Mouse (Mus musculus): ENCODE data around the gene Nom1. TPM values are rescaled to one million over a fixed set of nuclear protein-coding genes. Genes with fewer than 3 reads are reported as not detected.
A peak's percentile ranks its signal among the peaks of the same experiment; 100 is the strongest.

The Nom1 gene
- total and polyA plus RNA-seq, 3 experiments: 41.4 to 67.3 TPM; not detected in 1

DNA sequence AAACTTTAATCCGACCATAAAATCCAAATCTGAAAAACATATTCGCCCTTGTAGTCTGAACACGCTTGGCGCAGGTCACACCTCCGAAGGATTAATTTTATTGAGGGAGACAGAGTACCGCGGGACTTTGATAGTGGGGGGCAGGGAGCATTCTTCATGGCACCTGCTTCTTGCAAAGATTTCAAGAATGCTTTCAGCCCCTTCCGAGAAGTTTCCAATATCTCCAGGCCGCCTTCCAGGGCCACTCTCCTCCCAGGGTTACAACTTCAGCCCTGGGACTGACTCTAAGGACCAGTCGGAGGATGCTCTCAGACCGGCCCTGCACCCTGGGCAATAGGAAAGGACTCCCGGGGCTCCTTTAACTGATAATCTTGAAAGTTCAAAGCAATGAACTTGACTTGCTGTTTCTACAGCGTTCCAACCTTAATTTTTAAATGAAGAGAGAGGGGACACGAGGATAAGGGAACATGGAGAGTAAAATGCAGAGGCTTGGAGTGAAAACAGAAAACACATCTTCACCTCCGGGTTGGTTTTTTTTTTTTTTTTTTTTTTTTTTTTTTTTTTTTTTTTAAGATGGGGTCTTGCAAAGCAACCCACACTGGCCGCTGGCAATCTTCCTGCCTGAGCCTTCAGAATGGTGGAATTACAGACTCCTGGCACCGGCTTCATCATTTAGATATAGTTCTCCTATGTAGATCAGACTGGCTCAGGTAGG lies 34.0 kb downstream of the Nom1 start:
- H3K9me3 ChIP-seq (replicated peaks; ENCODE audit: insufficient read depth, low read length): no peaks in the 10 kb centered on the region
- DNase-seq (ENCODE audit: low read depth, low spot score): peak; percentile 45
- no peaks in the 10 kb centered on the region; the same call in 1 of the 2 replicates for H3K79me2 ChIP-seq (ENCODE audit: control insufficient read depth, insufficient read depth, low read length, poor library complexity)
- H3K4me3 ChIP-seq (ENCODE audit: control insufficient read depth in 1 of 2, insufficient read depth in 1 of 2, low read depth in 2 of 2, low read length in 2 of 2): peak overlapping the region; percentile 67 to 92
- peak; percentile 78 for TF ChIP-seq ZNF384 (IDR thresholded peaks at IDR 0.05; ENCODE audit: low read depth, low read length)
- TF ChIP-seq MAX (IDR thresholded peaks at IDR 0.05; ENCODE audit: low read length): no peak
- peaks cover 0 to 3% of the 10 kb centered on the region in 2 experiments; a peak in 2 of 4 replicates for H3K27me3 ChIP-seq (ENCODE audit: control insufficient read depth in 1 of 2, insufficient read depth in 2 of 2, low read length in 2 of 2)
- peaks cover 4 to 8% of the 10 kb centered on the region in 2 experiments for H3K4me1 ChIP-seq (ENCODE audit: control insufficient read depth in 1 of 2, insufficient read depth in 2 of 2, low read length in 2 of 2)
- H3K27ac ChIP-seq (ENCODE audit: control insufficient read depth, low read depth, low read length): no peak overlapping the region
- H3K9ac ChIP-seq (ENCODE audit: control insufficient read depth, low read depth, low read length, poor library complexity, severe bottlenecking): peak overlapping the region; percentile 76
- peaks cover 0 to 2% of the 10 kb centered on the region in 2 experiments; a peak in 1 of 4 replicates for H3K36me3 ChIP-seq (ENCODE audit: control insufficient read depth in 1 of 2, insufficient read depth in 2 of 2, low read length in 2 of 2)

DNA sequence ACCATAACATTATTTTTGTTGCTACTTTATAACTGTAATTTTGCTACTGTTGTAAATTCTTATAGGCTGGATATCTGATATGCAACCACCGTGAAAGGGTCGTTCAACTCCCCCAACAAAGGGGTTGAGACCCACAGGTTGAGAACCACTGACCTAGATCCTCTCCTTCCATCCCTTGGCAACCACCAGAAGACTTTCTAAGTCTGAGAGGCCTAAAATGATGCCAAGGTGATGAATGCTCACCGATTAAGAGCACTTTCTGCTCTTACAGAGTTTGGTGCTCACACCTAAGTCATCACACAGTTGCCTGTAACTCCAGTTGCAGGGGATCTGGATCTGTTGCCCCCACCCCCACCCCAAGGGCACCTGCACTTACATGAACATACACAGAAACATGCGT lies 35.0 kb downstream of the Nom1 start:
- H3K27me3 ChIP-seq (ENCODE audit: control insufficient read depth in 1 of 2, insufficient read depth in 2 of 2, low read length in 2 of 2): peaks cover 0 to 3% of the 10 kb centered on the region in 2 experiments; a peak in 3 of 4 replicates
- H3K9ac ChIP-seq (ENCODE audit: control insufficient read depth, low read depth, low read length, poor library complexity, severe bottlenecking): no peak overlapping the region
- H3K9me3 ChIP-seq (replicated peaks; ENCODE audit: insufficient read depth, low read length): no peaks in the 10 kb centered on the region
- no peaks in the 10 kb centered on the region; the same call in 1 of the 2 replicates for H3K79me2 ChIP-seq (ENCODE audit: control insufficient read depth, insufficient read depth, low read length, poor library complexity)
- H3K36me3 ChIP-seq (ENCODE audit: control insufficient read depth in 1 of 2, insufficient read depth in 2 of 2, low read length in 2 of 2): peaks cover 0 to 2% of the 10 kb centered on the region in 2 experiments; a peak in 1 of 4 replicates
- TF ChIP-seq EP300 (IDR thresholded peaks at IDR 0.05; ENCODE audit: low read depth in 1 of 2, low read length in 2 of 2): no peak
- TF ChIP-seq ETS1 (IDR thresholded peaks at IDR 0.05; ENCODE audit: low read depth, low read length): no peak
- no peak for TF ChIP-seq MAFK (IDR thresholded peaks at IDR 0.05; ENCODE audit: borderline replicate concordance, low read depth, low read length)
- no peak for TF ChIP-seq HCFC1 (IDR thresholded peaks at IDR 0.05; ENCODE audit: low read depth, low read length)
- no peak for TF ChIP-seq TBP (IDR thresholded peaks at IDR 0.05; ENCODE audit: low read depth, low read length)
- no peak for TF ChIP-seq E2F4 (IDR thresholded peaks at IDR 0.05; ENCODE audit: borderline replicate concordance, low read depth, low read length)
- TF ChIP-seq ZC3H11A (IDR thresholded peaks at IDR 0.05; ENCODE audit: low read depth, low read length): no peak
- TF ChIP-seq MXI1 (IDR thresholded peaks at IDR 0.05; ENCODE audit: low read depth, low read length): no peak
- TF ChIP-seq USF1 (IDR thresholded peaks at IDR 0.05; ENCODE audit: low read depth, low read length): no peak
- no peak for TF ChIP-seq MAX (IDR thresholded peaks at IDR 0.05; ENCODE audit: low read length)
- no peak for TF ChIP-seq ZKSCAN1 (IDR thresholded peaks at IDR 0.05; ENCODE audit: low read depth, low read length)
- TF ChIP-seq TCF12 (IDR thresholded peaks at IDR 0.05; ENCODE audit: low read depth, low read length): no peak
- TF ChIP-seq NRF1 (IDR thresholded peaks at IDR 0.05; ENCODE audit: insufficient read depth, low read depth, low read length, poor library complexity, severe bottlenecking): no peak
- no peak for TF ChIP-seq CHD2 (IDR thresholded peaks at IDR 0.05; ENCODE audit: low read length)
- TF ChIP-seq TAL1 (IDR thresholded peaks at IDR 0.05; ENCODE audit: low read length): no peak
- no peak for TF ChIP-seq ZNF384 (IDR thresholded peaks at IDR 0.05; ENCODE audit: low read depth, low read length)
- TF ChIP-seq JUND (IDR thresholded peaks at IDR 0.05; ENCODE audit: low read depth, low read length): no peak
- H3K4me1 ChIP-seq (ENCODE audit: control insufficient read depth in 1 of 2, insufficient read depth in 2 of 2, low read length in 2 of 2): peaks cover 4 to 8% of the 10 kb centered on the region in 2 experiments
- H3K4me3 ChIP-seq (ENCODE audit: control insufficient read depth in 1 of 2, insufficient read depth in 1 of 2, low read depth in 2 of 2, low read length in 2 of 2): no peak overlapping the region
- H3K27ac ChIP-seq (ENCODE audit: control insufficient read depth, low read depth, low read length): no peak overlapping the region
- no peak for DNase-seq (ENCODE audit: low read depth, low spot score)
